Mouse (Mus musculus): ENCODE data around the gene Clcf1. TPM values are rescaled to one million over a fixed set of nuclear protein-coding genes. Genes with fewer than 3 reads are reported as not detected.

The Clcf1 gene
- total RNA-seq, 1 experiment from 2014 or later = 10.2 TPM

DNA sequence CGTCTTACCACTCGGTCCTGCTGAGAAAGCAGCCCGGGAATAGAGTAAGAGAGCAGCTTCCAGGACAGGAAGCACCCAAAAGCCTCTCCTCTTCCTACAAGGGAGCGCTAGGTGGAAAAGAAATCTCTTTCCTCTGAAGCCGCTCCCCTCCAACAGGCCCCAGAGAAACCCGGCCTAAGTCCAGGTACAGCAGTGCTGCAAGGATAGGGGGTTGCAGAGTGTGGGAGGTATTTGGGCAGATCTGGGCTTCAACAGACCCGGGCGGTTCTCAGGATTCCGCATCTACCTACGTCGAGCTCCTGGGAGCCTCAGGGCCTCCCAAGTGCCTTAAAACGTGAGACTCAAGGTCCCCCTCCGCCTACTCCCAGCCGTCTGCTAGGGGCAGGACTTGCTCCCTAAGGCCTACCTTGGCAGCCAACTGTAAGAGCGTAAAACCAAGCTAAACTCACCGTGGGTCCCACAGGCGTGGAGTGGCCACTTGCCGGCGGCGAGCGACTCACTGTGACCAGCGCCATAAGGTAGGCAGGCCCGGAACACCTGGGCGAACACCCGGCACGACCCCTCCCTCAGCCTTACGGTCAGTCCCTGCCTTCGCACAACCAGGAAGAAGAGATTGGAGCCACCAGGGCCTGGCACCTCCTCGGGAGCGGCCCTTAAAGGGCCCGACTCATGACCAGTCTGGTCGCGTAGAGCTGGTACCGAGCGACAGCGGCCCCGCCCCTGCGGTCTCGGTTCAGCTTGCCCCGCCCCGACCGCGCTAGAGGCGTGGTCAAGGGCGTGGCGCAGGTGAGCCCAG, 54.7 kb downstream of the Clcf1 start, which contains the start of gene Ssh3:
TSS of gene Ssh3 (minus strand) at position 615 of the 796 bp plus-strand sequence.
- peak; percentile 53; the same call in 1 of the 2 replicates for ATAC-seq (replicated peaks; ENCODE audit: insufficient number of reproducible peaks, low FRiP score, low TSS enrichment, poor library complexity, severe bottlenecking)

DNA sequence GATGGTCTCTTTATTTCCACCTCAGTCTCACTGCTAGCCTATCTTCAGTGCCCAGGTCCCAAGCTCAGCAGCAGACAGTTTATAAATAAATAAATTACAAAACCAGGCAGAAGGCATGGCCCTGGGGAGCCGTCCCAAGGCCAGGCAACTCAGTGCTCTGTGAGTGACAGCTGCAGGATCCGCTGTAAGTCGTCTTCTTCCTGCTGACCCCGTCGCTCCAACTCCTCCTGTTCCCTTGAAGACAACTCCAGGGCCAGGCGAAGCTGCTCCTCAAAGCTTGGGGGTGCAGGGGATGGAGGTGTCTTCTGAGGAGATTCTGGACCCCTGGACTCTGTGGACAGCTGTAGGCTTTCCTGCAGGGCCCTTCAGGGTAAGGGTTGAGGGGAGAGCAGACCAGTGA, 56.1 kb downstream of the Clcf1 start:
- no peak for ATAC-seq (replicated peaks; ENCODE audit: insufficient number of reproducible peaks, low FRiP score, low TSS enrichment, poor library complexity, severe bottlenecking)

DNA sequence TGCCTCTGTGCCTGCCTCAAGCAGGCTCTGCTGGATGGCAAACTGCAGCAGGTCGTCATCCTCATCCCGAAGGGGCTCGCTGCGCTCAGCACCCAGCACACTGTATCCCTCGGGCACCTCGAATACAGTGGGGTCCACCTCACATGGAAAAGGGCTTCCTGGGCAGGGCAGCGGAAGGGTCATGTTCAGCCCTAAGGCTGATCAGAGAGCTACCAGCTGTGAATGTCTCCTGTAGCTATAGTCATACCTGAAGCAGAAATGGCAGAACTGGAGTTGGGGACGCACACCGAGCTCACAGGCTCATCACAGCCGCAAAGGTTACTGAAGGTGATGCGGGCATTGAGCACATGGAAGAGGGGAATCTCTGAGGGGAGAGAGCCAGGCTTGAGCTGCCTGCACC, 56.9 kb downstream of the Clcf1 start:
- no peak for ATAC-seq (replicated peaks; ENCODE audit: insufficient number of reproducible peaks, low FRiP score, low TSS enrichment, poor library complexity, severe bottlenecking)

Other genes with a start within 250 kb of the Clcf1 start
- gene Aldh3b2, start 241.9 kb upstream of the Clcf1 start, total RNA-seq (2017) = not detected in 3 replicates
- gene Acy3, start 227.7 kb upstream of the Clcf1 start, total RNA-seq (2017) = not detected in 3 replicates
- gene Tbx10, start 221.5 kb upstream of the Clcf1 start, total RNA-seq (2017) = not detected in 3 replicates
- gene Nudt8, start 213.7 kb upstream of the Clcf1 start, total RNA-seq (2017) = 2.3 to 11.1 TPM (median 2.3 TPM) in 3 replicates
- 0.57 to 1.7 TPM (median 1.2 TPM) in 3 replicates for gene Gm49405, start 213.6 kb upstream of the Clcf1 start, total RNA-seq (2017)
- 3.1 TPM in 2 of 3 replicates, not detected in the other for gene Doc2g, start 210.9 kb upstream of the Clcf1 start, total RNA-seq (2017)
- gene Ndufv1, start 201.4 kb upstream of the Clcf1 start, total RNA-seq (2017) = 74.5 to 108 TPM (median 103 TPM) in 3 replicates
- 101 to 129 TPM (median 104 TPM) in 3 replicates for gene Gstp1, start 176.3 kb upstream of the Clcf1 start, total RNA-seq (2017)
- gene Gstp2, start 168.2 kb upstream of the Clcf1 start, total RNA-seq (2017) = not detected in 3 replicates
- gene Gstp3, start 154.7 kb upstream of the Clcf1 start, total RNA-seq (2017) = 2.8 to 10.8 TPM (median 5.8 TPM) in 3 replicates
- not detected in 3 replicates for gene Cabp2, start 132.7 kb upstream of the Clcf1 start, total RNA-seq (2017)
- gene Cdk2ap2, start 117.1 kb upstream of the Clcf1 start, total RNA-seq (2017) = 77.3 to 120 TPM (median 92.6 TPM) in 3 replicates
- gene Pitpnm1, start 114.2 kb upstream of the Clcf1 start, total RNA-seq (2017) = 127 to 142 TPM (median 137 TPM) in 3 replicates
- 94.2 to 132 TPM (median 124 TPM) in 3 replicates for gene Aip, start 88.4 kb upstream of the Clcf1 start, total RNA-seq (2017)
- gene Gpr152, start 74.5 kb upstream of the Clcf1 start, total RNA-seq (2017) = 0.29 to 0.43 TPM in 2 of 3 replicates, not detected in the other
- not detected in 3 replicates for gene Cabp4, start 70.2 kb upstream of the Clcf1 start, total RNA-seq (2017)
- 209 to 226 TPM (median 217 TPM) in 3 replicates for gene Coro1b, start 65.6 kb upstream of the Clcf1 start, total RNA-seq (2017)
- gene Ptprcap, start 60.6 kb upstream of the Clcf1 start, total RNA-seq (2017) = 133 to 326 TPM (median 178 TPM) in 3 replicates
- 22.8 to 27.8 TPM (median 27.0 TPM) in 3 replicates for gene Rps6kb2, start 50.9 kb upstream of the Clcf1 start, total RNA-seq (2017)
- 14.1 to 18.7 TPM (median 14.2 TPM) in 3 replicates for gene Carns1, start 38.8 kb upstream of the Clcf1 start, total RNA-seq (2017)
- gene Tbc1d10c, start 23.0 kb upstream of the Clcf1 start, total RNA-seq (2017) = 71.5 to 178 TPM (median 83.5 TPM) in 3 replicates
- 479 to 544 TPM (median 541 TPM) in 3 replicates for gene Ppp1ca, start 22.2 kb upstream of the Clcf1 start, total RNA-seq (2017)
- gene Rad9a, start 12.6 kb upstream of the Clcf1 start, total RNA-seq (2017) = 19.1 to 26.3 TPM (median 20.7 TPM) in 3 replicates
- not detected in 3 replicates for gene AC109138.7, start 119 bp downstream of the Clcf1 start, total RNA-seq (2017)
- 94.0 to 149 TPM (median 107 TPM) in 3 replicates for gene Pold4, start 17.7 kb downstream of the Clcf1 start, total RNA-seq (2017)
- 23.7 to 30.6 TPM (median 27.0 TPM) in 3 replicates for gene Ssh3, start 54.9 kb downstream of the Clcf1 start, total RNA-seq (2017)
- 2.4 to 21.5 TPM (median 12.0 TPM) in 3 replicates for gene Ankrd13d, start 68.9 kb downstream of the Clcf1 start, total RNA-seq (2017)
- 270 to 475 TPM (median 366 TPM) in 3 replicates for gene Grk2, start 92.0 kb downstream of the Clcf1 start, total RNA-seq (2017)
- gene Kdm2a, start 184.0 kb downstream of the Clcf1 start, total RNA-seq (2017) = 109 to 142 TPM (median 139 TPM) in 3 replicates
- not detected in 3 replicates for gene Rhod, start 225.2 kb downstream of the Clcf1 start, total RNA-seq (2017)

Data from monocyte, adult 5-6 weeks (primary cell).